Mouse (Mus musculus): ENCODE results near the gene Dnajc6. TPM values are rescaled to one million over a fixed set of nuclear protein-coding genes. Genes with fewer than 3 reads are reported as not detected.
A peak's percentile ranks its signal among the peaks of the same experiment; 100 is the strongest.

The Dnajc6 gene
- polyA plus RNA-seq, 1 experiment = 2.7 TPM

GRCm38 (mm10) chr4:101508851-101509577, 12.6 kb downstream of the Dnajc6 start:
- Histone ChIP-seq H3K27ac (ENCODE audit: control insufficient read depth, insufficient read depth, low read depth, low read length, poor library complexity) (peak overlapping the region; percentile 30; the same call in 1 of the 2 replicates), H3K4me1 (ENCODE audit: control insufficient read depth, insufficient read depth, low read length) (no peaks in the 10 kb centered on the region; the same call in 1 of the 2 replicates), H3K4me3 (replicated peaks; ENCODE audit: control insufficient read depth, low read depth, low read length) (peak overlapping the region; percentile 66)
- 1% methylated on average over 30 of the region's 30 CpGs for WGBS
- no peak for TF ChIP-seq POLR2A (IDR thresholded peaks at IDR 0.05; ENCODE audit: borderline replicate concordance, control insufficient read depth, low read depth, low read length)
- no peak for TF ChIP-seq CTCF (IDR thresholded peaks at IDR 0.05; ENCODE audit: control insufficient read depth, insufficient read depth, low read length)

DNA sequence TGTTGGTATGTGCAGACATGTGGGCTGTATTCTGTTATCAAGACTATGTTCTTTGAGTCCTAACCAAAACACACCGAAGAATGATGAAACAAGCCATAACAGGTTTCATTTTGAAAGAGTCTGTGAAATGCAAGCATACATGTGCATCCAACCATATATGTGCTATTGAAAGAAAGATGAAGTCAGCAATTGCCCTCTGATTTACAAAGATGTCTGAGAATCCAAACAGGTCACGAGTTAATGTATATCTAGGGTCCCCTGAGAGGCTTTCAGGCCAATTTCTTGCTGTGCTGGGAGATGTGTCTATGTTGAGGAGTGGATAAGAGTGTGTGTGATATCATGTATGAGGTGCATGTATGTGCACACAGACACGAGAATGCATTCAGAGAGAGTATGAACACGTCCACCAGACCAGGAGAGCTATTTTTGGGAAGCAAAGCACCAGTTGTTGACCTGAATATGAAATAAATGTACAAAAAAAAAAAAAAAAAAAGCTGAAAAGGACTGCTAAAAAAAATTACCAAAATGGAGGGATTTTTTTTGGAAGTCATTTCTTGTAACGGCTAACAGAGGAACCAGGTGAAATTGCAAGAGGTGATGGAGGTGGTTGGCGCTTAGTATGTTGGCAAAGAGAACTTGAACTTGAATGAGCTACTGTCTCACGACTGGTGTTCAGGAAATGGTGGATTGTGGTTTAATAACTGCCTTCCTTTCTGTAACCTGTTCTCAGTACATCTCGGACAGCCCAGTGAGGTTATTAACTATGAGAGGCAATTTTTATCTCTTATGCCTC, 13.9 kb downstream of the Dnajc6 start:
- H3K4me1 ChIP-seq (ENCODE audit: control insufficient read depth, insufficient read depth, low read length) = no peaks in the 10 kb centered on the region; the same call in 1 of the 2 replicates
- WGBS = 8% methylated on average over 8 of the region's 8 CpGs
- TF ChIP-seq POLR2A (IDR thresholded peaks at IDR 0.05; ENCODE audit: borderline replicate concordance, control insufficient read depth, low read depth, low read length) (no peak), CTCF (IDR thresholded peaks at IDR 0.05; ENCODE audit: control insufficient read depth, insufficient read depth, low read length) (no peak)
- no peak overlapping the region for H3K4me3 ChIP-seq (replicated peaks; ENCODE audit: control insufficient read depth, low read depth, low read length)
- no peak overlapping the region for H3K27ac ChIP-seq (ENCODE audit: control insufficient read depth, insufficient read depth, low read depth, low read length, poor library complexity)

GRCm38 (mm10) chr4:101510904-101511210, 14.4 kb downstream of the Dnajc6 start:
- Histone ChIP-seq H3K4me3 (replicated peaks; ENCODE audit: control insufficient read depth, low read depth, low read length) (no peak overlapping the region), H3K27ac (ENCODE audit: control insufficient read depth, insufficient read depth, low read depth, low read length, poor library complexity) (no peak overlapping the region), H3K4me1 (ENCODE audit: control insufficient read depth, insufficient read depth, low read length) (no peaks in the 10 kb centered on the region; the same call in 1 of the 2 replicates)
- 4% methylated on average over 5 of the region's 5 CpGs for WGBS
- no peak for TF ChIP-seq CTCF (IDR thresholded peaks at IDR 0.05; ENCODE audit: control insufficient read depth, insufficient read depth, low read length)

DNA sequence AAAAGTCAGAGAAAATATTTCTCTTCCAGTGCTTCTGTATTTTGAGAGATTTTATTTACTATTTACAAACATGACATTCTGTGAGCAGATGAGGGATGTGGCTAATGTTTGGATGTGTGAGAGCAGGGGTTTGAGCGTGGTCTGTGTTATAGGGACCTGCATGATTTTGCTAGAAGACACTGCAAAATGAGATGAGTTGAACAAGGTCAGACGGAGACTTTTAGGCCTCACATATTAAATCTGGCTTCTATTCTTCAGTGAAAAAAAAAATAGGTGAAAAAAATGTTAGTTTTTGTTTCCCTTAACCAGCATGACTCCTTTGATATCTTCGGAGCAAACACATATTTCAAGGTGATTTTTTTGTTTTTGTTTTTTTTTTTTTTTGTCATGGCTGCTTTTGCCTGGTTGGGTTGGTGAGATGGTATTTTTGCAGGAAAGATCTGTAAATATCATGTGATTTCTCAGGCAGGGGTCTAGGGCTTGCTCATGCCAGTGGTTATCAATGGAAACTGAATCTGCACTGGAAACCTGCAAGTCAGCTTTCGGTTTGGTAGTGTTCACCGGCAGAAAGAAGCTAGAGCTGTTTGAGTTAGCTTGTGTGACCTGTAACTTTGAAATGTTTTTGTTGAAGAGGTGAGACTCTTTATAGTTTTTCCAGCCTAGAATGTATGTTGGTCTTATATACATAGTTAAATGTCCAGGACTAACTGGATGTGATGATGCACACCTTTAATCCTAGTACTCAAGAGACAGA, 15.5 kb downstream of the Dnajc6 start:
- H3K27ac ChIP-seq (ENCODE audit: control insufficient read depth, insufficient read depth, low read depth, low read length, poor library complexity) = no peak overlapping the region
- no peak overlapping the region for H3K4me3 ChIP-seq (replicated peaks; ENCODE audit: control insufficient read depth, low read depth, low read length)
- TF ChIP-seq POLR2A (IDR thresholded peaks at IDR 0.05; ENCODE audit: borderline replicate concordance, control insufficient read depth, low read depth, low read length) (no peak), CTCF (IDR thresholded peaks at IDR 0.05; ENCODE audit: control insufficient read depth, insufficient read depth, low read length) (no peak)
- H3K4me1 ChIP-seq (ENCODE audit: control insufficient read depth, insufficient read depth, low read length) = no peaks in the 10 kb centered on the region; the same call in 1 of the 2 replicates
- 30% methylated on average over 5 of the region's 5 CpGs for WGBS

GRCm38 (mm10) chr4:101513251-101513650, 16.8 kb downstream of the Dnajc6 start:
- Histone ChIP-seq H3K27ac (ENCODE audit: control insufficient read depth, insufficient read depth, low read depth, low read length, poor library complexity) (no peak overlapping the region), H3K4me3 (replicated peaks; ENCODE audit: control insufficient read depth, low read depth, low read length) (no peak overlapping the region), H3K4me1 (ENCODE audit: control insufficient read depth, insufficient read depth, low read length) (no peaks in the 10 kb centered on the region; the same call in 1 of the 2 replicates)
- WGBS = 76% methylated on average over 3 of the region's 3 CpGs
- TF ChIP-seq POLR2A (IDR thresholded peaks at IDR 0.05; ENCODE audit: borderline replicate concordance, control insufficient read depth, low read depth, low read length) = no peak

GRCm38 (mm10) chr4:101515853-101516252, 19.4 kb downstream of the Dnajc6 start:
- no peak overlapping the region for H3K27ac ChIP-seq (ENCODE audit: control insufficient read depth, insufficient read depth, low read depth, low read length, poor library complexity)
- WGBS = 93% methylated on average over 14 of the region's 14 CpGs

DNA sequence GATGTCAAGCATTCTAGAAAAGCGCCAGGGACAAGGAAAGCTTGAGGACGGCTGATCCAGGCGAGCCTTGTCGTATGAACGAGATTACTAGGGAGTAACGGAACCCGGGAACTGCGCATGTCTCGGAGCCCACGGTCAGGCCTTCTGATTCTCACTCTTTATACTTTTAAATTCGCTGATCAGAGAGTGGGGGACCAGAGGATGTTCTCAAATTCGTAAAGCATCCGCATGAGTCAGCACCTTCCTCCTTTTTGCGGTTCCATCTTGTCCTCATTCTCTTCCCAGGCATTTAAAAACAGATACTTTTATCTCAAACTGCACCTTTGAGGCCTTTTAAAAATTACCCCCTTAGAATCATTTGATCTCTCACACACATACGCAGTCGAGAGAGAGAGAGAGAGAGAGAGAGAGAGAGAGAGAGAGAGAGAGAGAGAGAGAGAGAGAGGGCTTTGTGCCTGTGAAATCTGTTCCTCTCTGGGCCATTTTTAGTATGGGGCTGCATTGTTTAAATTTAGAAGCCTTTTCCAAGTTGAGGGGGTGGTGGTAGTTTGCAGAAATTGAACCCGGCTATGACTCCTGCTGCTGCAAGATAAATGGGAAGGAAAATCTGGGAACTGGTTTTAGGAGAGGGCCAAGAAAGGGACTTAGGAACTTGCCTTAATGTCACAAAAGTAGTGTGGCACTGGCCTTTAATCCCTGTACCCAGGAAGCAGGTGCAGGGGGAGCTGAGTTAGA, 20.2 kb downstream of the Dnajc6 start:
- WGBS = 82% methylated on average over 17 of the region's 17 CpGs
- no peak overlapping the region for H3K4me3 ChIP-seq (replicated peaks; ENCODE audit: control insufficient read depth, low read depth, low read length)

More at GRCm38 (mm10) chr4:101515853-101516252, 19.4 kb downstream of the Dnajc6 start:
- Histone ChIP-seq H3K4me3 (replicated peaks; ENCODE audit: control insufficient read depth, low read depth, low read length) (no peak overlapping the region), H3K4me1 (ENCODE audit: control insufficient read depth, insufficient read depth, low read length) (no peaks in the 10 kb centered on the region; the same call in 1 of the 2 replicates)
- TF ChIP-seq POLR2A (IDR thresholded peaks at IDR 0.05; ENCODE audit: borderline replicate concordance, control insufficient read depth, low read depth, low read length) = no peak
- TF ChIP-seq CTCF (IDR thresholded peaks at IDR 0.05; ENCODE audit: control insufficient read depth, insufficient read depth, low read length) = no peak

More for the DNA sequence above, 20.2 kb downstream of the Dnajc6 start:
- H3K27ac ChIP-seq (ENCODE audit: control insufficient read depth, insufficient read depth, low read depth, low read length, poor library complexity) = no peak overlapping the region
- no peaks in the 10 kb centered on the region; the same call in 1 of the 2 replicates for H3K4me1 ChIP-seq (ENCODE audit: control insufficient read depth, insufficient read depth, low read length)
- TF ChIP-seq POLR2A (IDR thresholded peaks at IDR 0.05; ENCODE audit: borderline replicate concordance, control insufficient read depth, low read depth, low read length) = no peak
- no peak for TF ChIP-seq CTCF (IDR thresholded peaks at IDR 0.05; ENCODE audit: control insufficient read depth, insufficient read depth, low read length)
